Mouse (Mus musculus): ENCODE measurements around the gene Celf1. TPM values are rescaled to one million over a fixed set of nuclear protein-coding genes. Genes with fewer than 3 reads are reported as not detected.

The Celf1 gene
- total RNA-seq, 2 experiments from 2014 or later: 23.7 to 42.8 TPM

DNA sequence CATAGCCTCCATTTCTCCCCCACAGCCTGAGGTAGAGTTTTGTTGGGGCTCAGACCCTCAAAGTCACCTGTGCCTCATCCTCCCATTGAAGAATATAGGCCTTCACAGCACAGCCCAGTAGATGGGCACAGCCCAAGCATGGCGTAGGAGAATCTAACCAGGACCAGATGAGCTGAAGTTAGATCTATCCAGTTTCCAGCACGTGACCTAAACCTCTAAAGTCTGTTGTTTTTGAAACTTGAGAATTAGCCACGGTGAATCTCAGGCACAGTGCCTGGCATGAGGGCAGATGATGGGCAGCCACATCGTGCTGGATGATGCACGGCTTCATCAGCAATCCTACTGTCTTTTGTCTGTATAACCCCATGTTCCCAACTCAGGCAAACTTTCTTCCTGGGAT, 118.3 kb downstream of the Celf1 start:
- ATAC-seq (replicated peaks; ENCODE audit: poor library complexity): no peak

- ATAC-seq (replicated peaks; ENCODE audit: poor library complexity): no peak
These were observed 119.2 kb downstream of the Celf1 start for GRCm38 (mm10) chr2:91059376-91059775.

GRCm38 (mm10) chr2:91060544-91061355, 120.6 kb downstream of the Celf1 start:
- peak; percentile 70 for ATAC-seq (replicated peaks; ENCODE audit: poor library complexity)

DNA sequence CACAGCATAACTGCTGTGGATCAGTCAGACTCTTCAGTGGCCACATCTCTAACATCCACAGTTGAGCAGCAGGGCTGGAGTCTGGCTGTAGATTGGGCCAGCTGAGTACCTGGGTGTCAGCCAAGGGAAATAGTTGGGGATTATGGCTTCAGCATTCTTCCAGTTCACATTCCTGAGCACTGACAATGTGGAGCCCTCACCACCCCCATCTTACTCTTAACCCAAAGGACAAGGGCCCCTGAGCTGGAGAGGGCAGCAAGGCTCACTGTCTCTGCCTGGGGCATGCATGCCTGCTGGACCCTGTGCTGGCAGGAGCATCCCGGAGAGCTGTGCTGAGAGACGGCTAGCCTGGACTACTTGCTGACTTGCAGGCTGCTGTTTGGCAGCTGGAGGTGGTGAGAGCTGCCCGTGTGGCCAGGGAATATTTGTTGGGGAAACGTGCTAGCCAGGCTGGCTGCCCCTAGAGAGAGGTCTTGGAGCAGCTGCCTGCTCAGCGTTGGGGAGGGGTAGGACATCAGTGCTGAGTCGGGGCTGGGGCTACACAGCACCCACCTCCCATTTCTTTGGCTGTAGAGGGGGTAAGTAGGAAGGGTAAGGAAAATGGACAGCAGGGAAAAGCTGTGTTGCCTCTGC, 121.8 kb downstream of the Celf1 start:
- no peak for ATAC-seq (replicated peaks; ENCODE audit: poor library complexity)

DNA sequence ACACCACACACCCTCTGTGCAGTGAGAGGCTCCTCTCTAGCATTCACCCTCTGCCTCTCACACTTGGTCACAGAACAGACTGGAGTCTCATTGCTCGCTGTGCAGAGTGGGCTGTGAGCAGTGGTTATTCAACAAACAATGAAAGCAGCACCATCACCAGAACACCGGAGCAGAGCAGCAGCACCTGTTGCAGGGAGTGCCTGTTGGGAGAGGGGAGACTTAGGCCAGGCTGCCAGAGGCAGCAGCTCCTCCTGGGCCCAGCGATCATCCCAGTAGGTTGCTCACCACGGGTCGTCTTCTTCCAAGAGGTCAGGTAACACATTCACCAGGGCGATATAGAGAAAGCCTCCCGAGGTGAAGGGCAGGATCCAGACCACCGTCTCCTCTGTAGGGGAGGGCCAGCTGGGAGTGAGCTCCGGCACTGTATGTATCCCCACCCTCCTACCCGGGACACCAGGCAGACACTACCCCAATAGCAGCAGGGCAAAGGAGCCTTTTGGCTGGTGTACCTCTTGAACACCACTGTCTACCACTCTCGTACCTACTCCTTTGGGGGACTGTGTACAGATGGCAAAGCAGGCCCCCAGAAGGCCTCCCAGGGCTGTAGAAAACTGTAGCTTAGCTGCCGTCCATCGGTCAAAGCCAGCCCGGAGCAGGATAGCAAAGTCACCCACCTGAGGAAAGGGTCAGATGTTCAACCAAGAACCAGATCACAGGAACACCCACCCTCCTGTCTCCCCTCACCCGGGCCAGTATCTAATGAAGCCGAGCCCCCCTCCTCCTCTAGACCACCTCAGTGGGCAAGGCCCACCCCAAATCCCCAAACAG, 122.8 kb downstream of the Celf1 start:
- ATAC-seq (replicated peaks; ENCODE audit: poor library complexity): no peak

GRCm38 (mm10) chr2:91064211-91064610, 124.0 kb downstream of the Celf1 start:
- no peak for ATAC-seq (replicated peaks; ENCODE audit: poor library complexity)

- ATAC-seq (replicated peaks; ENCODE audit: poor library complexity): peak; percentile 40
These were observed 125.4 kb downstream of the Celf1 start for GRCm38 (mm10) chr2:91065544-91065943.

DNA sequence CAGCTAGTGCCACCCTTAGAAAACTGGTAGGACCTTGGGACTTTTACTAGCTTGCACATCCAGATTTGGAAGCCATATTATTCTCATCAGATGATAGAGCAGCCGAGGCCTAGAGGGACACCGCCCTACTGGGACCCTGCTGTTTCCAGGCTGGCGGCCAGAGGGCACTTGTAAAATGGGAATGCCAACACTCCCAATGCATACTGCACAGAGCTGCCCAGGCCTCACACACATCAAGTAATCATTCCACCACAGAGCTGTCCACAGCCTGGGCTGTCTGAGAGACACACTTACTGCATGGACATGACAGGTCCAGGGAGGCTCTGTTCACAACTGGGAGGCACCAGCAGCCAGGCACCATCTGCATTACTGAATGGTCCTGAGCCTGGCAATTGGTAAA, 126.3 kb downstream of the Celf1 start:
- ATAC-seq (replicated peaks; ENCODE audit: poor library complexity): no peak

GRCm38 (mm10) chr2:91068162-91068871, 128.1 kb downstream of the Celf1 start:
- ATAC-seq (replicated peaks; ENCODE audit: poor library complexity): no peak

DNA sequence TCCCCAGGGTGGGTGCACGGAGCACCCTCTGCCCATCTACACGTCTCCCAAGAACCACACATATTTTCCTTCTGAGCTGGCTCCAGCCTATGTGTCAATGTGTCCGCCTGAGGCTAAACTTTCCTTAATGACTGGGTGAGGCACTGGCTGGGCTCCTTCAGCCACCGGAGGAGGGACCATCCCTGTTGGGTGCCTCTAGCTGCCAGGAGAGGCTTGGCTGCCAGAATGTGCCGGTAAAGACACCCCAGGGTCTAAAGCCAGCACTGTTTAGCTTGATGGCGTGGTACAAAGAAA, 128.6 kb downstream of the Celf1 start:
- no peak for ATAC-seq (replicated peaks; ENCODE audit: poor library complexity)

Other genes with a start within 250 kb of the Celf1 start
- 80.6 and 99.0 TPM in 2 replicates for gene Fnbp4, start 195.0 kb upstream of the Celf1 start, total RNA-seq (2015)
- 108 and 140 TPM in 2 replicates for gene Fnbp4, start 195.0 kb upstream of the Celf1 start, total RNA-seq (2017)
- 0.12 TPM in 1 of 2 replicates, not detected in the other for gene Agbl2, start 157.7 kb upstream of the Celf1 start, total RNA-seq (2015)
- gene Agbl2, start 157.7 kb upstream of the Celf1 start, total RNA-seq (2017): 0.12 TPM in 1 of 2 replicates, not detected in the other
- gene Mtch2, start 93.2 kb upstream of the Celf1 start, total RNA-seq (2015): 155 and 176 TPM in 2 replicates
- 170 and 182 TPM in 2 replicates for gene Mtch2, start 93.2 kb upstream of the Celf1 start, total RNA-seq (2017)
- not detected in 2 replicates for gene C1qtnf4, start 54.5 kb upstream of the Celf1 start, total RNA-seq (2015)
- not detected in 2 replicates for gene C1qtnf4, start 54.5 kb upstream of the Celf1 start, total RNA-seq (2017)
- gene Kbtbd4, start 35.6 kb upstream of the Celf1 start, total RNA-seq (2015): 10.0 and 16.4 TPM in 2 replicates
- gene Kbtbd4, start 35.6 kb upstream of the Celf1 start, total RNA-seq (2017): 15.1 and 17.6 TPM in 2 replicates
- gene Ndufs3, start 35.6 kb upstream of the Celf1 start, total RNA-seq (2015): 156 and 172 TPM in 2 replicates
- gene Ndufs3, start 35.6 kb upstream of the Celf1 start, total RNA-seq (2017): 68.0 and 89.2 TPM in 2 replicates
- 1.8 and 4.1 TPM in 2 replicates for gene Rapsn, start 95.2 kb downstream of the Celf1 start, total RNA-seq (2015)
- 2.7 and 3.4 TPM in 2 replicates for gene Rapsn, start 95.2 kb downstream of the Celf1 start, total RNA-seq (2017)
- gene Psmc3, start 113.6 kb downstream of the Celf1 start, total RNA-seq (2015): 102 and 103 TPM in 2 replicates
- gene Psmc3, start 113.6 kb downstream of the Celf1 start, total RNA-seq (2017): 310 and 320 TPM in 2 replicates
- gene Slc39a13, start 130.0 kb downstream of the Celf1 start, total RNA-seq (2015): 9.2 and 14.8 TPM in 2 replicates
- gene Slc39a13, start 130.0 kb downstream of the Celf1 start, total RNA-seq (2017): 7.0 and 8.9 TPM in 2 replicates
- gene Spi1, start 142.0 kb downstream of the Celf1 start, total RNA-seq (2015): 182 and 235 TPM in 2 replicates
- 82.5 and 97.3 TPM in 2 replicates for gene Spi1, start 142.0 kb downstream of the Celf1 start, total RNA-seq (2017)
- gene Mybpc3, start 177.8 kb downstream of the Celf1 start, total RNA-seq (2015): 0.17 TPM in 1 of 2 replicates, not detected in the other
- 0.20 TPM in 1 of 2 replicates, not detected in the other for gene Mybpc3, start 177.8 kb downstream of the Celf1 start, total RNA-seq (2017)
- 15.8 and 19.9 TPM in 2 replicates for gene Madd, start 243.5 kb downstream of the Celf1 start, total RNA-seq (2015)
- 27.3 and 34.4 TPM in 2 replicates for gene Madd, start 243.5 kb downstream of the Celf1 start, total RNA-seq (2017)